Mouse (Mus musculus) E14TG2a.4 (cell line): ENCODE data around the gene Gyg.

Experiments used
- CTCF ChIP-seq: conservative IDR thresholded peaks from 2 replicates; pipeline ENCODE4 v1.5.1; 2014; ENCODE audit warnings: low read length
- NANOG ChIP-seq: IDR thresholded peaks from 2 replicates; pipeline ENCODE4 v1.6.1; 2014; ENCODE audit warnings: borderline replicate concordance, low read length, mixed read lengths

- TF ChIP-seq CTCF (no peak), NANOG (no peak)
Observed at GRCm38 (mm10) chr3:20104776-20105175, 50.3 kb downstream of the Gyg start.
